Mouse (Mus musculus) E14TG2a.4 (cell line): Measurements from ENCODE around the gene Paqr7.
"Not testable (repeated sequence)": the region's sequence is repeated elsewhere in the genome, so short reads cannot be mapped to it uniquely, and the experiment has no call there.

Source experiments
- CTCF ChIP-seq: conservative IDR thresholded peaks from 2 replicates; pipeline ENCODE4 v1.5.1; 2014; ENCODE audit warnings: low read length
- POU5F1 ChIP-seq: IDR thresholded peaks from 2 replicates; pipeline ENCODE4 v1.6.1; 2014; ENCODE audit warnings: low read length, borderline replicate concordance

DNA sequence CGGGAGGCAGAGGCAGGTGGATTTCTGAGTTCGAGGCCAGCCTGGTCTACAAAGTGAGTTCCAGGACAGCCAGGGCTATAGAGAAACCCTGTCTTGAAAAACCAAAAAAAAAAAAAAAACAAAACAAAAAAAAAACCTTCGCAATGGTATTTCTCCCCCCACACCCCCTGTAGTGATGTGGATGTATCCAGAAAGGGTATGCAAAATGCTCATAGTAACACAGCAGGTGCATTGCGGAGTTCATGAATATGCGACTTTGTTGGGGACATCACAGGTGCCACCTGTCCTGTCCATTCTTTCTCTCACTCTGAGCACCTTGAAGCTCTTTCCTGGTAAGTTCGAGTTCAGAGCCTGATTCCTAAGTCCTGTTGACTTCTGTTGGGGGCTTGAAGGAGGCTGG is 2.3 kb upstream of the Paqr7 start:
- TF ChIP-seq CTCF: not testable (repeated sequence)
- TF ChIP-seq POU5F1: peak; percentile 32; the same call in 1 of the 2 replicates
